Mouse (Mus musculus) MEL (cell line): ENCODE data around the gene Ect2l. TPM values are rescaled to one million over a fixed set of nuclear protein-coding genes. Genes with fewer than 3 reads are reported as not detected.

Source experiments
- DNase-seq: peaks from one replicate; pipeline ENCODE4 v3.0.0; 2011; ENCODE audit warnings: low read depth, low spot score
- H3K27ac ChIP-seq: 2 replicates; pipeline ENCODE4 v1.5.1; 2012; ENCODE audit warnings: low read depth, mild to moderate bottlenecking, control low read depth, low read length, moderate library complexity; ENCODE audit not compliant: control insufficient read depth
- H3K27me3 ChIP-seq, 2 experiments: fragments of 150-350 bp in 1 of 2; sonication (generic) in 1 of 2; 2 replicates each; pipeline ENCODE4 v1.6.1; 2012; ENCODE audit warnings: low read length in 2 of 2, mild to moderate bottlenecking in 2 of 2, improper control_type of control experiment in 1 of 2, moderate library complexity in 1 of 2; ENCODE audit not compliant: insufficient read depth in 2 of 2, control insufficient read depth in 1 of 2
- H3K36me3 ChIP-seq, 2 experiments: 2 replicates each; pipeline ENCODE4 v1.6.1; 2012 to 2014; ENCODE audit warnings: low read length in 2 of 2, improper control_type of control experiment in 1 of 2, inconsistent platforms in 1 of 2, mild to moderate bottlenecking in 1 of 2; ENCODE audit not compliant: insufficient read depth in 2 of 2, control insufficient read depth in 1 of 2
- H3K4me1 ChIP-seq, 2 experiments: fragments of 150-350 bp in 1 of 2; sonication (generic) in 1 of 2; 2 replicates each; pipeline ENCODE4 v1.6.1; 2012; ENCODE audit warnings: low read length in 2 of 2, improper control_type of control experiment in 1 of 2, mild to moderate bottlenecking in 1 of 2; ENCODE audit not compliant: insufficient read depth in 2 of 2, control insufficient read depth in 1 of 2
- H3K4me3 ChIP-seq, 2 experiments: fragments of 150-350 bp in 1 of 2; sonication (generic) in 1 of 2; 2 replicates each; pipeline ENCODE4 v1.5.1; 2012; ENCODE audit warnings: low read depth in 2 of 2, low read length in 2 of 2, mild to moderate bottlenecking in 2 of 2, moderate library complexity in 2 of 2, control low read depth in 1 of 2, improper control_type of control experiment in 1 of 2; ENCODE audit not compliant: control insufficient read depth in 1 of 2, insufficient read depth in 1 of 2
- H3K79me2 ChIP-seq: 2 replicates; pipeline ENCODE4 v1.6.1; 2012; ENCODE audit warnings: mild to moderate bottlenecking, low read length, moderate library complexity; ENCODE audit not compliant: control insufficient read depth, poor library complexity, insufficient read depth
- H3K9ac ChIP-seq: 2 replicates; pipeline ENCODE4 v1.6.1; 2012; ENCODE audit warnings: low read depth, mild to moderate bottlenecking, control low read depth, low read length, moderate library complexity; ENCODE audit not compliant: control insufficient read depth, poor library complexity, severe bottlenecking
- H3K9me3 ChIP-seq: fragments of 150-350 bp; sonication (generic); replicated peaks from 2 replicates; pipeline ENCODE4 v1.6.1; 2012; ENCODE audit warnings: mild to moderate bottlenecking, low read length, improper control_type of control experiment, moderate library complexity; ENCODE audit not compliant: insufficient read depth
- CTCF ChIP-seq, 3 experiments: IDR thresholded peaks in 2 of 3; conservative IDR thresholded peaks in 1 of 3; 2 replicates each; pipeline ENCODE4 v1.5.1; 2011 to 2012; ENCODE audit warnings: low read length in 3 of 3, low read depth in 2 of 3, mild to moderate bottlenecking in 2 of 3, improper control_type of control experiment in 1 of 3, inconsistent platforms in 1 of 3, mixed read lengths in 1 of 3, moderate library complexity in 1 of 3; ENCODE audit not compliant: control insufficient read depth in 1 of 3, insufficient read depth in 1 of 3, poor library complexity in 1 of 3, severe bottlenecking in 1 of 3
- ETS1 ChIP-seq: IDR thresholded peaks from 2 replicates; pipeline ENCODE4 v1.6.1; 2012; ENCODE audit warnings: low read depth, mild to moderate bottlenecking, inconsistent platforms, low read length, improper control_type of control experiment, moderate library complexity
- GATA1 ChIP-seq: IDR thresholded peaks from 2 replicates; pipeline ENCODE4 v1.6.1; 2011; ENCODE audit warnings: low read depth, low read length, improper control_type of control experiment
- KAT2A ChIP-seq: conservative IDR thresholded peaks from 2 replicates; pipeline ENCODE4 v1.6.1; 2012; ENCODE audit warnings: low read depth, low read length, improper control_type of control experiment, inconsistent platforms
- MAX ChIP-seq: IDR thresholded peaks from 2 replicates; pipeline ENCODE4 v1.6.1; 2011; ENCODE audit warnings: low read length, improper control_type of control experiment
- MYB ChIP-seq: IDR thresholded peaks from 2 replicates; pipeline ENCODE4 v1.6.1; 2011; ENCODE audit warnings: mild to moderate bottlenecking, low read depth, low read length, improper control_type of control experiment
- POLR2AphosphoS2 ChIP-seq: IDR thresholded peaks from 2 replicates; pipeline ENCODE4 v1.6.1; 2011; ENCODE audit warnings: low read length, improper control_type of control experiment
- POLR2AphosphoS5 ChIP-seq: IDR thresholded peaks from 2 replicates; pipeline ENCODE4 v1.6.1; 2012; ENCODE audit warnings: low read depth, borderline replicate concordance, mild to moderate bottlenecking, inconsistent platforms, low read length, moderate library complexity, mixed read lengths
- RAD21 ChIP-seq: IDR thresholded peaks from 2 replicates; pipeline ENCODE4 v1.6.1; 2011; ENCODE audit warnings: mild to moderate bottlenecking, low read depth, low read length, improper control_type of control experiment
- RCOR1 ChIP-seq: IDR thresholded peaks from 2 replicates; pipeline ENCODE4 v1.6.1; 2012; ENCODE audit warnings: low read depth, mild to moderate bottlenecking, inconsistent platforms, low read length, improper control_type of control experiment
- SIN3A ChIP-seq: IDR thresholded peaks from 2 replicates; pipeline ENCODE4 v1.6.1; 2012; ENCODE audit warnings: low read length, improper control_type of control experiment, inconsistent platforms
- SMC3 ChIP-seq: IDR thresholded peaks from 2 replicates; pipeline ENCODE4 v1.6.1; 2011; ENCODE audit warnings: low read depth, low read length, improper control_type of control experiment
- TAL1 ChIP-seq: IDR thresholded peaks from 2 replicates; pipeline ENCODE4 v1.6.1; 2012; ENCODE audit warnings: mild to moderate bottlenecking, inconsistent platforms, low read length, moderate library complexity, mixed read lengths
- UBTF ChIP-seq: IDR thresholded peaks from 2 replicates; pipeline ENCODE4 v1.6.1; 2012; ENCODE audit warnings: low read depth, mild to moderate bottlenecking, inconsistent platforms, low read length, improper control_type of control experiment, moderate library complexity, borderline replicate concordance; ENCODE audit not compliant: insufficient read depth
- USF1 ChIP-seq: IDR thresholded peaks from 2 replicates; pipeline ENCODE4 v1.6.1; 2014; ENCODE audit warnings: low read depth, mild to moderate bottlenecking, inconsistent platforms, low read length, improper control_type of control experiment, moderate library complexity
- ZC3H11A ChIP-seq: IDR thresholded peaks from 2 replicates; pipeline ENCODE4 v1.6.1; 2012; ENCODE audit warnings: low read depth, mild to moderate bottlenecking, inconsistent platforms, low read length, improper control_type of control experiment
- ZKSCAN1 ChIP-seq: IDR thresholded peaks from 2 replicates; pipeline ENCODE4 v1.6.1; 2012; ENCODE audit warnings: low read depth, mild to moderate bottlenecking, inconsistent platforms, low read length, improper control_type of control experiment, moderate library complexity
- ZMIZ1 ChIP-seq: IDR thresholded peaks from 2 replicates; pipeline ENCODE4 v1.6.1; 2012; ENCODE audit warnings: low read depth, mild to moderate bottlenecking, inconsistent platforms, low read length, improper control_type of control experiment, moderate library complexity
- ZNF384 ChIP-seq: IDR thresholded peaks from 2 replicates; pipeline ENCODE4 v1.6.1; 2012; ENCODE audit warnings: low read depth, mild to moderate bottlenecking, inconsistent platforms, low read length, improper control_type of control experiment
- polyA plus RNA-seq, 2 experiments: library from polyadenylated mRNA; stranded (reverse) in 1 of 2; unstranded in 1 of 2; fragments of >175 nt in 1 of 2; fragments of >200 nt in 1 of 2; gene quantifications; 2 replicates each; pipeline versions ENCODE4 v1.2.1 to v1.2.4; 2012; ENCODE audit warnings: low replicate concordance in 2 of 2, low read depth in 1 of 2; ENCODE audit not compliant: insufficient read length in 2 of 2, insufficient read depth in 1 of 2, missing spikeins in 1 of 2
- total RNA-seq: library from RNA; depleted of rRNA; stranded (reverse); fragments of 300-350 nt; gene quantifications from 2 replicates; pipeline ENCODE4 v1.2.3, GENCODE M21; 2012

Gene Ect2l
- total and polyA plus RNA-seq, 3 experiments: not detected

GRCm38 (mm10) chr10:18234560-18235401 is 24.1 kb upstream of the Ect2l start, which contains the start of gene Ccdc28a (continued):
- TF ChIP-seq ZKSCAN1 (no peak), KAT2A (peak; percentile 56; the same call in 1 of the 2 replicates), ZMIZ1 (no peak), GATA1 (no peak), RCOR1 (no peak), TAL1 (no peak)

- Histone ChIP-seq H3K36me3 (peaks cover 0 to 2% of the 10 kb centered on the region in 2 experiments; a peak in 1 of 4 replicates), H3K27me3 (no peaks in the 10 kb centered on the region), H3K9me3 (no peaks in the 10 kb centered on the region), H3K4me3 (peak overlapping the region; percentile 92 to 99; a peak in 2 of 4 replicates)
- peak; percentile 51 for DNase-seq
- TF ChIP-seq CTCF (IDR thresholded peaks at IDR 0.05 in 2 of 3, conservative IDR thresholded peaks at IDR 0.05 in 1 of 3; ENCODE audit: control insufficient read depth in 1 of 3, insufficient read depth in 1 of 3, low read depth in 2 of 3, low read length in 3 of 3, poor library complexity in 1 of 3, severe bottlenecking in 1 of 3) (peak; percentile 8 to 34 (median 18); a peak in 3 of 6 replicates), POLR2AphosphoS5 (no peak), ZC3H11A (no peak), SIN3A (no peak), USF1 (no peak), MAX (no peak), RAD21 (peak; percentile 22), ZNF384 (no peak), SMC3 (0 out of 2 replicates have a peak, but pooled peaks have one; percentile 10), MYB (no peak)
- TF ChIP-seq, all 39 proteins: peak for 3
- no peak overlapping the region for H3K27ac ChIP-seq
- H3K9ac ChIP-seq: no peak overlapping the region; the same call in 1 of the 2 replicates
- no peaks in the 10 kb centered on the region for H3K4me1 ChIP-seq
- no peaks in the 10 kb centered on the region for H3K79me2 ChIP-seq
These were observed 23.2 kb upstream of the Ect2l start for GRCm38 (mm10) chr10:18233891-18234290.

- H3K36me3 ChIP-seq: no peaks in the 10 kb centered on the region
- H3K79me2 ChIP-seq: no peaks in the 10 kb centered on the region
- H3K9me3 ChIP-seq: no peaks in the 10 kb centered on the region
- no peak overlapping the region for H3K27ac ChIP-seq
- no peaks in the 10 kb centered on the region for H3K4me1 ChIP-seq
- no peaks in the 10 kb centered on the region for H3K27me3 ChIP-seq
- DNase-seq: no peak
- TF ChIP-seq UBTF (no peak), GATA1 (no peak), ETS1 (no peak), POLR2AphosphoS2 (no peak)
- no peak overlapping the region for H3K9ac ChIP-seq
- H3K4me3 ChIP-seq: no peak overlapping the region
These were observed 13.7 kb upstream of the Ect2l start for GRCm38 (mm10) chr10:18224386-18224785.
